Mouse (Mus musculus) gastrocnemius, postnatal 10 days (tissue): ENCODE data around the gene Dctn1. TPM values are rescaled to one million over a fixed set of nuclear protein-coding genes. Genes with fewer than 3 reads are reported as not detected.
"Not testable (repeated sequence)": the region's sequence is repeated elsewhere in the genome, so short reads cannot be mapped to it uniquely, and the experiment has no call there.

Experiments used
- DNase-seq: peaks from one replicate; pipeline ENCODE4 v3.0.0; 2021; ENCODE audit warnings: mixed read lengths
- total RNA-seq, 2 experiments: library from RNA; stranded (reverse); gene quantifications; 2 replicates each; pipeline ENCODE4 v1.2.3; 2021

Dctn1 gene
- total RNA-seq, 2 experiments from 2014 or later = 126 to 132 TPM

GRCm38 (mm10) chr6:83136291-83136880 lies 29.3 kb upstream of the Dctn1 start:
- no peak for DNase-seq

GRCm38 (mm10) chr6:83136881-83137575 lies 28.7 kb upstream of the Dctn1 start:
- DNase-seq = peak; percentile 80

- peak; percentile 93 for DNase-seq
Measured at GRCm38 (mm10) chr6:83137576-83137950, 28.2 kb upstream of the Dctn1 start.

GRCm38 (mm10) chr6:83138056-83138455 lies 27.7 kb upstream of the Dctn1 start:
- peak; percentile 47 for DNase-seq

GRCm38 (mm10) chr6:83140044-83140443 lies 25.7 kb upstream of the Dctn1 start:
- no peak for DNase-seq

- no peak for DNase-seq
Measured at GRCm38 (mm10) chr6:83141636-83142035, 24.1 kb upstream of the Dctn1 start.

GRCm38 (mm10) chr6:83142211-83142731 lies 23.4 kb upstream of the Dctn1 start:
- no peak for DNase-seq

- DNase-seq = no peak
Measured at GRCm38 (mm10) chr6:83142886-83143285, 22.8 kb upstream of the Dctn1 start.

- DNase-seq = no peak
Measured at GRCm38 (mm10) chr6:83145209-83145608, 20.5 kb upstream of the Dctn1 start.

- no peak for DNase-seq
Measured at GRCm38 (mm10) chr6:83145805-83146204, 19.9 kb upstream of the Dctn1 start.

GRCm38 (mm10) chr6:83147280-83147679 lies 18.4 kb upstream of the Dctn1 start:
- no peak for DNase-seq

GRCm38 (mm10) chr6:83151721-83152120 lies 14.0 kb upstream of the Dctn1 start:
- no peak for DNase-seq

GRCm38 (mm10) chr6:83153038-83153437 lies 12.7 kb upstream of the Dctn1 start:
- no peak for DNase-seq

- no peak for DNase-seq
Measured at GRCm38 (mm10) chr6:83153485-83153884, 12.2 kb upstream of the Dctn1 start.

GRCm38 (mm10) chr6:83155552-83156238 lies 10.0 kb upstream of the Dctn1 start:
- peak; percentile 44 for DNase-seq

GRCm38 (mm10) chr6:83156259-83156684 lies 9.4 kb upstream of the Dctn1 start, which contains the start of the genes Wdr54 and 1700003E16Rik:
TSS of gene Wdr54 (minus strand) at chr6:83156397.
TSS of gene 1700003E16Rik (plus strand) at chr6:83156404.
- DNase-seq = peak; percentile 48

- not testable (repeated sequence) for DNase-seq
Measured at GRCm38 (mm10) chr6:83159456-83159855, 6.3 kb upstream of the Dctn1 start.

GRCm38 (mm10) chr6:83161442-83161841 lies 4.3 kb upstream of the Dctn1 start:
- DNase-seq = no peak

GRCm38 (mm10) chr6:83161921-83162641 lies 3.6 kb upstream of the Dctn1 start:
- DNase-seq = peak; percentile 35

GRCm38 (mm10) chr6:83162701-83163100 lies 3.0 kb upstream of the Dctn1 start:
- peak; percentile 62 for DNase-seq

GRCm38 (mm10) chr6:83165026-83165606 lies 604 bp upstream of the Dctn1 start:
- no peak for DNase-seq

- DNase-seq = no peak
Measured at GRCm38 (mm10) chr6:83166243-83166630, 517 bp downstream of the Dctn1 start.
